18 mouse cellular contexts compared by ENCODE assay signal in genomic region chr15:83499211-83499755, GRCm38 (mm10). TPM values are rescaled to one million over a fixed set of nuclear protein-coding genes. Genes with fewer than 3 reads are reported as not detected.
A peak's percentile ranks its signal among the peaks of the same experiment; 100 is the strongest.
DNase-seq lines count a peak whose midpoint lies in the region; TF ChIP-seq lines count a peak whose summit lies in the region.
"Had no signal": no experiment of that assay in that cellular context is flagged by ENCODE, and none has a peak within 500 bp of the region (broad histone marks: within the 10 kb centered on the region; RNA-seq: fewer than 3 reads in every experiment).

No protein-coding gene starts in this region.

- TF ChIP-seq CTCF in lung, adult 2 months (IDR thresholded peaks at IDR 0.05; ENCODE audit: insufficient read depth, low read length): no peak

- WGBS in lung, adult 2 months: 69% methylated on average over 10 of the region's 10 CpGs

- H3K4me3 ChIP-seq in lung, adult 2 months (replicated peaks; ENCODE audit: extremely low read depth, low read depth, low read length): no peak overlapping the region
- H3K4me3 ChIP-seq: forebrain, embryonic 13.5 days; heart, adult 2 months; heart, embryonic 15.5 days had no signal

- no peak for TF ChIP-seq POLR2A in lung, adult 2 months (IDR thresholded peaks at IDR 0.05; ENCODE audit: borderline replicate concordance, extremely low read depth, low read depth, low read length)

- no peaks in the 10 kb centered on the region for H3K4me1 ChIP-seq in lung, adult 2 months (ENCODE audit: control insufficient read depth, insufficient read depth, low read length)
- H3K4me1 ChIP-seq: forebrain, embryonic 13.5 days had no signal

- DNase-seq in lung, adult 2 months: peak; percentile 25
- DNase-seq in lung, postnatal 10 days: no peak
- DNase-seq in 3134 (ENCODE audit: extremely low read depth, insufficient read length, low spot score): peak; percentile 55
- peak; percentile 25 for DNase-seq in 416B (ENCODE audit: low read depth)
- peak; percentile 55 for DNase-seq in lung, postnatal 36 days
- DNase-seq in layer of hippocampus, adult 8-10 months (ENCODE audit: low spot score in 2 of 2): no peak
- no peak for DNase-seq in adipocyte (ENCODE audit: low spot score)
- DNase-seq: adrenal gland, postnatal 10 days; cerebellum, adult 11 months; cerebellum, adult 8-10 months; cerebellum, postnatal 14 days; forebrain, postnatal 0 days; gastrocnemius, postnatal 14 days; heart, adult 2 months; heart, postnatal 14 days had no signal

RNA-seq across cellular contexts. Expression of gene Ttll1, which starts 11.4 kb away (rescaled TPM):
- 9.0 and 12.6 TPM in 2 replicates for polyA plus RNA-seq in lung, adult 2 months (2012; rRNA removed)
- total RNA-seq in layer of hippocampus, adult 8-10 months (2022): 10 to 100 TPM; 32.0 to 40.0 (median 36.2) TPM

RNA-seq across cellular contexts. Expression of gene Bik, which starts 27.4 kb away (rescaled TPM):
- polyA plus RNA-seq in lung, adult 2 months (2012; rRNA removed): 21.8 and 25.1 TPM in 2 replicates
- under 1 TPM in 3 of 4 experiments, not detected in 1; 0.40 to 0.66 (median 0.47) TPM for total RNA-seq in layer of hippocampus, adult 8-10 months (2022)
- total RNA-seq: forebrain, postnatal 0 days; hematopoietic stem cell, adult 5-6 weeks had no signal

RNA-seq across cellular contexts. Expression of gene Pacsin2, which starts 34.9 kb away (rescaled TPM):
- 61.4 and 85.2 TPM in 2 replicates for polyA plus RNA-seq in lung, adult 2 months (2012; rRNA removed)
- total RNA-seq in layer of hippocampus, adult 8-10 months (2022): 100 to 1,000 TPM in 3 of 4 experiments, 10 to 100 TPM in 1; 95.2 to 112 (median 106) TPM

Comparison
In these comparisons a context has a peak if more than half of its experiments do, and no peak if none do; other contexts are left out.
1. DNase-seq: peak in lung, adult 2 months (single experiment), 3134 (single experiment), 416B (single experiment) and lung, postnatal 36 days (single experiment); none in lung, postnatal 10 days (single experiment), layer of hippocampus, adult 8-10 months (0 of 2) and adipocyte (single experiment).